Mouse (Mus musculus) embryonic facial prominence, embryonic 14.5 days (tissue): Measurements from ENCODE around the gene 4930455H04Rik. TPM values are rescaled to one million over a fixed set of nuclear protein-coding genes. Genes with fewer than 3 reads are reported as not detected.

Experiments used
- ATAC-seq: fragments of 200-750 bp; cut with Nextera tagmentation; 2 replicates; pipeline ENCODE4 v1.8.0; 2017; ENCODE audit warnings: low read depth, moderate number of reproducible peaks, moderate TSS enrichment
- DNase-seq: peaks from one replicate; pipeline ENCODE4 v3.0.0-alpha.2; 2015; ENCODE audit warnings: low spot score
- H3K27ac ChIP-seq: fragments of 300-500 bp; sonication (generic); replicated peaks from 2 replicates; pipeline ENCODE4 v1.5.1; 2014; ENCODE audit warnings: low read depth, mild to moderate bottlenecking, low read length, moderate library complexity
- H3K27me3 ChIP-seq: fragments of 300-500 bp; sonication (generic); replicated peaks from 2 replicates; pipeline ENCODE4 v1.6.1; 2014; ENCODE audit warnings: low read length; ENCODE audit not compliant: control insufficient read depth, insufficient read depth
- H3K36me3 ChIP-seq: fragments of 300-500 bp; sonication (generic); 2 replicates; pipeline ENCODE4 v1.6.1; 2014; ENCODE audit warnings: low read length, mixed read lengths; ENCODE audit not compliant: control insufficient read depth, insufficient read depth
- H3K4me1 ChIP-seq: fragments of 300-500 bp; sonication (generic); 2 replicates; pipeline ENCODE4 v1.6.1; 2014; ENCODE audit warnings: antibody characterized with exemption, low read length; ENCODE audit not compliant: control insufficient read depth, insufficient read depth
- H3K4me2 ChIP-seq: fragments of 300-500 bp; sonication (generic); 2 replicates; pipeline ENCODE4 v1.6.1; 2014; ENCODE audit warnings: low read depth, mild to moderate bottlenecking, low read length, moderate library complexity, mixed read lengths
- H3K4me3 ChIP-seq: fragments of 300-500 bp; sonication (generic); 2 replicates; pipeline ENCODE4 v1.5.1; 2014; ENCODE audit warnings: low read depth, mild to moderate bottlenecking, low read length
- H3K9ac ChIP-seq: fragments of 300-500 bp; sonication (generic); 2 replicates; pipeline ENCODE4 v1.6.1; 2014; ENCODE audit warnings: low read depth, mild to moderate bottlenecking, low read length, moderate library complexity, mixed read lengths
- H3K9me3 ChIP-seq: fragments of 300-500 bp; sonication (generic); 2 replicates; pipeline ENCODE4 v1.6.1; 2016; ENCODE audit warnings: low read length; ENCODE audit not compliant: control insufficient read depth
- WGBS: fragments of 180-500 bp; shearing (Covaris S2); extraction: QIAGEN DNeasy Blood & Tissue Kit; methylation state at CpG from one replicate; pipeline ENCODE4 v1.1.7; 2014; 5-methylcytosine and 5-hydroxymethylcytosine counted together
- polyA plus RNA-seq: library from polyadenylated mRNA; unstranded; fragments of >200 nt; fragmentation: Nextera tagmentation; extraction: Ambion mirVana; gene quantifications from 2 replicates; pipeline ENCODE4 v1.2.1, GENCODE M21; 2014

Gene 4930455H04Rik
- polyA plus RNA-seq, 1 experiment from 2014 or later = not detected

DNA sequence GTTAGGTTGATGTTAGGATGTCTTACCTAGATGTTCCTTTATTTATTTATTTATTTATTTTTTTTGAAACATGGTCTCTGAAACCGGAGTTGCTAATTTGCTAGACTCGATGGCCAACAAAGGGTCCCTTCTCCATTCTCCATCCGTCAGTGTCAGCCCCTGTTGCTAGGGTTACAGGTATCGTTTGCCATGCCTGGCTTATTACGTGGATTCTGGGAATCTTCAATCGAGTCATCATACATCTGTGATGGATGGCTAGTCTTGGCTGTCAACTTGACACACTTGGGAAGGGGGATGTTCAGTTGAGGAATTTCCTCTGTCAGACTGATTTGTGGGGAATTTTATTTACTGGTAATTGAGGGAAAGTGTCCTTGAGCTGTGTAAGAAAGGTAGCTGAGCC is 25.3 kb upstream of the 4930455H04Rik start:
- H3K4me2 ChIP-seq = no peak overlapping the region
- no peak overlapping the region for H3K4me3 ChIP-seq
- H3K36me3 ChIP-seq = no peaks in the 10 kb centered on the region
- ATAC-seq (no peak), DNase-seq (no peak)
- WGBS = 70% methylated on average over 6 of the region's 6 CpGs
- no peak overlapping the region for H3K27ac ChIP-seq
- H3K9me3 ChIP-seq = peaks cover 5% of the 10 kb centered on the region; the same call in 1 of the 2 replicates
- H3K27me3 ChIP-seq = no peaks in the 10 kb centered on the region
- H3K4me1 ChIP-seq = no peaks in the 10 kb centered on the region
- no peak overlapping the region for H3K9ac ChIP-seq

DNA sequence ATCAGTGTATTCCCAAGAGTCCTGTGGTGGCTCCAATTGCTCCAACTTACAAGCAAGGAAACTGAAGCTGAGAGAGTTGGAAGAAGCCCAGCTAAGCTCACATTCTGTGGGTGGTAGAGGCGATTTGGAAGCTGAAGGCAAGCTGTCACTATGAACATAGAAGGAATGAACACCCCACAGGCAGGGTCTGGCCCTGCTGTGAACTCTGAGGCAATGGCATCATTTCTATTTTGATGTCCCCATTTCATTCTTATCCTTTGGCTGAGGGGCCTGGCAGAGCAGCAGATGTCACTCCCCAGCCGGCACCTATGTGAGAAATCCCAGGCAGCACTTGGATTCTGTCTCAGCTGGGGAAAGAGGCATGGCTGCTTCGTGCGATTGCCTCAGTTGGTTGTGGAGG is 24.6 kb upstream of the 4930455H04Rik start:
- no peaks in the 10 kb centered on the region for H3K36me3 ChIP-seq
- H3K27me3 ChIP-seq = no peaks in the 10 kb centered on the region
- H3K4me1 ChIP-seq = no peaks in the 10 kb centered on the region
- WGBS = 77% methylated on average over 4 of the region's 4 CpGs
- no peak overlapping the region for H3K27ac ChIP-seq
- no peak overlapping the region for H3K4me3 ChIP-seq
- H3K9ac ChIP-seq = no peak overlapping the region
- H3K4me2 ChIP-seq = no peak overlapping the region
- no peak for ATAC-seq
- no peaks in the 10 kb centered on the region for H3K9me3 ChIP-seq
- DNase-seq = no peak

DNA sequence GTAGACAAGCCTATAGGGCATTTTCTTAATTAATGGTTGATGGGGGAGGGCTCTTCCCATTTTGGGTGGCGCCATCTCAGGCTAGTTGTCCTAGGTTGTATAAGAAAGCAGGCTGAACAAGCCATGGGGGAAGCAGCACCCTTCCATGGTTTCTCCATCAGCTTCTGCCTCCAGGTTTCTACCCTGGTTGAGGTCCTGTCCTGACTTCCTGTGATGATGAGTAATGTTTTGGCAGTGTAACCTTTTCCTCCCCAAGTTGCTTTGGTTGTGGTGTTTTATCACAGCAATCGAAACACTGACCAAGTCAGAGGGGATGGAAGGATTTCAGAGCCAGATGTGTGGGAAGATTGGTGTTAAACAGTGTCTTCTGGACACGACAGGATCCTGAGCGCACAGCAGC is 21.6 kb upstream of the 4930455H04Rik start:
- no peak for DNase-seq
- no peak overlapping the region for H3K9ac ChIP-seq
- H3K4me2 ChIP-seq = no peak overlapping the region
- H3K27ac ChIP-seq = no peak overlapping the region
- H3K9me3 ChIP-seq = no peaks in the 10 kb centered on the region
- H3K4me3 ChIP-seq = no peak overlapping the region
- H3K36me3 ChIP-seq = no peaks in the 10 kb centered on the region
- no peak for ATAC-seq
- 84% methylated on average over 4 of the region's 4 CpGs for WGBS
- no peaks in the 10 kb centered on the region for H3K4me1 ChIP-seq
- H3K27me3 ChIP-seq = no peaks in the 10 kb centered on the region

DNA sequence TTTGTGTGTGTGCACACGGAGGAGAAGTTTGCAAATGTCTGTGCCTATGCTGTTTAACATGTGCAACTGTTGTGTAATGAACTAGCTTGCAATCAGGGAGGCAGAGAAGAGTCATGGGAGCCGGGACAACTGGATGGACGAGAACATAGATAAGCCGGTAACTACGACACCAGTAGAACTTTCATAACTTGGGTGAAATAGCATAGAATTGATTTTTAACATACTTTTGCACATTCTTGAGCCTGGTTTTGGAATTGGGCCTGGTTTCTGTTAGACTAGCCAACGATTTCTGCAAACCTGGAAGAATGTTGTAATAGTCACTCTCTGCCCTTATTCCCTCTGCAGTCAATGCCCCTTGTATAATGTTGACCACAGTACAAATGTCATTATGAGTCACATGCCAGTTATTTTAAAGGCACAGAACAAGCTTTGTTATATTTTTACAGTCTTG is 17.4 kb upstream of the 4930455H04Rik start:
- 76% methylated on average over 6 of the region's 6 CpGs for WGBS
- Histone ChIP-seq H3K4me1 (no peaks in the 10 kb centered on the region), H3K27ac (no peak overlapping the region), H3K9ac (no peak overlapping the region), H3K9me3 (no peaks in the 10 kb centered on the region), H3K4me3 (no peak overlapping the region), H3K36me3 (no peaks in the 10 kb centered on the region), H3K27me3 (no peaks in the 10 kb centered on the region), H3K4me2 (no peak overlapping the region)
- DNase-seq = no peak
- no peak for ATAC-seq

DNA sequence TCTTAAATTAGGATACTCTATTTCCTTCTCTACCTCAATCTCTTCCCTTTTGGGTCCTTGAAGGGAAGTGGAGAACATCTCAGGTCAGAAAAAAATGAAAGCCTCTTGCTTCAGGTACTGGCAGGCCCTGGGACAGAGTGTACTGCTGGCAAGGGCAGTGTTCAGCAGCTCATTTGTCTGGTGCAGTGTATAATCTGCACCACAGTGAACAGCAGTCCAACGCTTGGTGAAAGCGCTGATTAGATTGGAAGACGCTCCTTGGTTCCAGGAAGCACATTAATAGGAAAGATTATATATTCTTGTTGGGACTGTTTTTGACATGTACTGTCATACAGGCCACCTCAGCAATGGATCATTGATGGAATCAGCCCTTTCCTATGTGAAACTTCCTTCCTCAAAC is 16.6 kb upstream of the 4930455H04Rik start:
- ATAC-seq = no peak
- Histone ChIP-seq H3K27me3 (no peaks in the 10 kb centered on the region), H3K9ac (no peak overlapping the region), H3K36me3 (no peaks in the 10 kb centered on the region), H3K4me1 (no peaks in the 10 kb centered on the region), H3K27ac (no peak overlapping the region), H3K4me2 (no peak overlapping the region), H3K4me3 (no peak overlapping the region), H3K9me3 (no peaks in the 10 kb centered on the region)
- DNase-seq = no peak
- 95% methylated on average over 3 of the region's 3 CpGs for WGBS

DNA sequence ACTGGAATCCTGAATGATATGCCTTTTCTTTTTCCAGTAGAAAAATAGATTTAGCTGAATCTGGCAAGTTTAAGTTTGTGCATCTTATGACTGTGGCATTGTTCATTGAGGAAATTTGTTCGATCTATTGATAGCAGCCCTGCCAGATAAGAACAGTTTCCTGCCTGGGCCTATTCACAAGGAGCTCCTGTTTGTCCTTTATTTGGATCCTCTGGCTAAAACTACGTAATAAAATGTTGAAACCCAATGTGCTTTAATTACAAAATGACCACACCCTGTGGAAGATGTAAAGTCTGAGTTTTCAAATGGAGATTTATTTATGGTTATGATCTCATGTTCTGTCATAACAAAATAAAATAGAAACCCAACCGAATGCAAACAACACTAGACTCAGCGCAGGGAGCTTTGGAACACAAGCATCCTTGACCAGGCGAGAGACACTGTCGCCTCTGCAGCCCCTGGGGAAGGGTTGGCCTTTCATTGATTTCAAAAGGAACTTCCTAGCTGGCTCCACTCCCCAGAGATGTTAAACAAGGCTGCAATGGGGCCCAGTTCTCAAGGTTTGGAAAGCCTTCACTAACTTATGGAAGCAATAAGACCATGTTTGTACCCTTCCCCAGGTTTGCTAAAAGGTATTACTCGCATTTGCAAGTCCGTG is 15.7 kb upstream of the 4930455H04Rik start:
- no peak overlapping the region for H3K4me2 ChIP-seq
- no peak overlapping the region for H3K4me3 ChIP-seq
- 75% methylated on average over 8 of the region's 8 CpGs for WGBS
- H3K4me1 ChIP-seq = no peaks in the 10 kb centered on the region
- no peak for DNase-seq
- no peak for ATAC-seq
- no peak overlapping the region for H3K27ac ChIP-seq
- no peaks in the 10 kb centered on the region for H3K36me3 ChIP-seq
- H3K9me3 ChIP-seq = no peaks in the 10 kb centered on the region
- H3K27me3 ChIP-seq = no peaks in the 10 kb centered on the region
- no peak overlapping the region for H3K9ac ChIP-seq

DNA sequence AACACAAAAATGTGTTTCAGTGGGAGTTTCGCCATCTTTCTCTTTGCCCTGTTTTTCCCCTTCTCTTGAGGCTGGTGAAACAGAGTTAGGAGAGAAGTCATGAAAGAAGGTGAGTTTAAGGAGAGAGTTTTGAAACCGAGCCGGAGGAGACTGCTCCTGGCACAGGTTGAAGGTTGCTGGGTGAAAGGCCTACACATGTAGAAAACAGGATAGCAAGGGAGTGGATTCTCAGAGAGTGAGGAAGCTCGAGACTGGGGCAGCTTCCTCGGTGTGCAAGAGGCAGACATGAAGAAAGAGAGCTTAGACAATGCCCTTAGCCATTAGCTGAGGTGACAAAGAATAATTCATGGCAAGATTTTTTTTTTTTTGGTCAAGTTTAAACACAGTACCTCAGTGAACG is 14.7 kb upstream of the 4930455H04Rik start:
- H3K4me3 ChIP-seq = no peak overlapping the region
- no peaks in the 10 kb centered on the region for H3K27me3 ChIP-seq
- no peak overlapping the region for H3K9ac ChIP-seq
- H3K9me3 ChIP-seq = no peaks in the 10 kb centered on the region
- ATAC-seq = no peak
- no peaks in the 10 kb centered on the region for H3K36me3 ChIP-seq
- no peaks in the 10 kb centered on the region for H3K4me1 ChIP-seq
- H3K27ac ChIP-seq = no peak overlapping the region
- DNase-seq = no peak
- no peak overlapping the region for H3K4me2 ChIP-seq
- 82% methylated on average over 6 of the region's 6 CpGs for WGBS

DNA sequence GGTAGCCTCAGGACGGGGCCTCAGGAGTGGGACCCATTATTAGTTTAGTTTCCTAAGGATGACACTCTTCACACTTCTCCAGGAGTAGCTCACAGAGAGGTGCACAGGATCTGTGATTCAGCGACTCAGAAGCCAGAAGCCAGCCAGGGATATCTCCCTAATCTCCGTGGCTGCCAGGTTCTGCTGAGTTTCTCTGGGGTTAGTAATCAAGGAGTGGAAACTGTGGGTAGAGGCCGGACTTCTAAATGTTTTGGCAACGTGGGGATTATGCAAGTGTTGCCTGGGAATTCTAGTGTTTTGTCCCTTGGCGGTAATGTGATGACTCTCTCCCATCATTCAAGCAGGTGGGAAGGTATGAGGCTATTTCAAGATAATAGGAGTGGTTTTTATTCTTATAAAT is 13.0 kb upstream of the 4930455H04Rik start:
- Histone ChIP-seq H3K4me2 (no peak overlapping the region), H3K36me3 (no peaks in the 10 kb centered on the region), H3K9me3 (no peaks in the 10 kb centered on the region), H3K4me1 (no peaks in the 10 kb centered on the region), H3K27me3 (no peaks in the 10 kb centered on the region), H3K9ac (no peak overlapping the region), H3K27ac (no peak overlapping the region), H3K4me3 (no peak overlapping the region)
- 58% methylated on average over 6 of the region's 6 CpGs for WGBS
- ATAC-seq (no peak), DNase-seq (no peak)

DNA sequence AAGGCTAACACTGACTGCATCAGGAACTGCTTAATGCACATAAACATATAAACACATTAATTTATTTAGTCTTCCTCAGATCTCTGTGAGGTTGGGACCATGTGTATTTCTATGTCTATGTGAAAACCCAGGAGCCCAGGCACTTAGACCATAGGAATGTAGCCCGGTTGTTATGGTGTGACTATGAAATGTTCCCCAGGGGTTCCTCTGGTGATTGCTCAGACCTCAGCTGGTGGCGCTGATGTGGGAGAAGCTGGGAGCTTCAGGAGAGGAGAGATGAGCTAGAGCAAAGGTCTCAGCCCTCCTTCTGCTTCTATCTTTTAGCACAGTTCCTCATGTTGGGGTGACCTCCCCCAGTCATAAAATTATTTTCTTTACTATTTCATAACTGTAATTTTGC is 7.7 kb upstream of the 4930455H04Rik start:
- no peak overlapping the region for H3K4me2 ChIP-seq
- no peaks in the 10 kb centered on the region for H3K36me3 ChIP-seq
- DNase-seq (no peak), ATAC-seq (no peak)
- no peak overlapping the region for H3K4me3 ChIP-seq
- no peak overlapping the region for H3K27ac ChIP-seq
- no peaks in the 10 kb centered on the region for H3K27me3 ChIP-seq
- H3K9ac ChIP-seq = no peak overlapping the region
- H3K4me1 ChIP-seq = no peaks in the 10 kb centered on the region
- 72% methylated on average over 2 of the region's 2 CpGs for WGBS
- H3K9me3 ChIP-seq = peaks cover 3% of the 10 kb centered on the region; the same call in 1 of the 2 replicates
